Mouse (Mus musculus) right cerebral cortex, adult 18-20 months (tissue): Measurements from ENCODE around the gene Tm9sf3.
"Not testable (repeated sequence)": the region's sequence is repeated elsewhere in the genome, so short reads cannot be mapped to it uniquely, and the experiment has no call there.

Experiments
- DNase-seq: peaks from one replicate; pipeline ENCODE4 v3.0.0; 2022; ENCODE audit warnings: mixed read lengths

Tm9sf3 gene

GRCm38 (mm10) chr19:41263630-41264295 is at the start of gene Tm9sf3:
Tm9sf3 (minus strand) TSS chr19:41263997.
- peak; percentile 93 for DNase-seq

GRCm38 (mm10) chr19:41312587-41312986 is 48.8 kb upstream of the Tm9sf3 start:
- not testable (repeated sequence) for DNase-seq

GRCm38 (mm10) chr19:41312027-41312426 is 48.2 kb upstream of the Tm9sf3 start:
- DNase-seq: no peak

- DNase-seq: peak; percentile 10
These were observed 47.3 kb upstream of the Tm9sf3 start for GRCm38 (mm10) chr19:41310971-41311703.

- DNase-seq: no peak
These were observed 40.1 kb upstream of the Tm9sf3 start for GRCm38 (mm10) chr19:41303933-41304332.

GRCm38 (mm10) chr19:41303433-41303832 is 39.6 kb upstream of the Tm9sf3 start:
- no peak for DNase-seq

GRCm38 (mm10) chr19:41301856-41302255 is 38.1 kb upstream of the Tm9sf3 start:
- no peak for DNase-seq

GRCm38 (mm10) chr19:41299446-41299845 is 35.6 kb upstream of the Tm9sf3 start:
- DNase-seq: no peak

- no peak for DNase-seq
These were observed 27.3 kb upstream of the Tm9sf3 start for GRCm38 (mm10) chr19:41290952-41291619.

GRCm38 (mm10) chr19:41288568-41288967 is 24.8 kb upstream of the Tm9sf3 start:
- no peak for DNase-seq

GRCm38 (mm10) chr19:41287224-41287623 is 23.4 kb upstream of the Tm9sf3 start:
- DNase-seq: no peak

GRCm38 (mm10) chr19:41284515-41284914 is 20.7 kb upstream of the Tm9sf3 start:
- no peak for DNase-seq

- no peak for DNase-seq
These were observed 18.9 kb upstream of the Tm9sf3 start for GRCm38 (mm10) chr19:41282718-41283117.

GRCm38 (mm10) chr19:41282216-41282615 is 18.4 kb upstream of the Tm9sf3 start:
- no peak for DNase-seq

GRCm38 (mm10) chr19:41279724-41280244 is 16.0 kb upstream of the Tm9sf3 start:
- no peak for DNase-seq

GRCm38 (mm10) chr19:41278606-41279005 is 14.8 kb upstream of the Tm9sf3 start:
- no peak for DNase-seq

GRCm38 (mm10) chr19:41275588-41275987 is 11.8 kb upstream of the Tm9sf3 start:
- DNase-seq: no peak

- no peak for DNase-seq
These were observed 7.1 kb upstream of the Tm9sf3 start for GRCm38 (mm10) chr19:41270906-41271305.

GRCm38 (mm10) chr19:41270151-41270727 is 6.4 kb upstream of the Tm9sf3 start:
- peak; percentile 77 for DNase-seq

GRCm38 (mm10) chr19:41266251-41266901 is 2.6 kb upstream of the Tm9sf3 start:
- DNase-seq: no peak

GRCm38 (mm10) chr19:41264331-41264799 is 568 bp upstream of the Tm9sf3 start:
- no peak for DNase-seq
